Mouse (Mus musculus) thymus, postnatal 36 days (tissue): Measurements from ENCODE around the gene Asnsd1.
"Not testable (repeated sequence)": the region's sequence is repeated elsewhere in the genome, so short reads cannot be mapped to it uniquely, and the experiment has no call there.

Experiments used
- DNase-seq, 2 experiments: peaks; one replicate each; pipeline ENCODE4 v3.0.0; 2022; ENCODE audit warnings: mixed read lengths in 2 of 2

Gene Asnsd1

DNA sequence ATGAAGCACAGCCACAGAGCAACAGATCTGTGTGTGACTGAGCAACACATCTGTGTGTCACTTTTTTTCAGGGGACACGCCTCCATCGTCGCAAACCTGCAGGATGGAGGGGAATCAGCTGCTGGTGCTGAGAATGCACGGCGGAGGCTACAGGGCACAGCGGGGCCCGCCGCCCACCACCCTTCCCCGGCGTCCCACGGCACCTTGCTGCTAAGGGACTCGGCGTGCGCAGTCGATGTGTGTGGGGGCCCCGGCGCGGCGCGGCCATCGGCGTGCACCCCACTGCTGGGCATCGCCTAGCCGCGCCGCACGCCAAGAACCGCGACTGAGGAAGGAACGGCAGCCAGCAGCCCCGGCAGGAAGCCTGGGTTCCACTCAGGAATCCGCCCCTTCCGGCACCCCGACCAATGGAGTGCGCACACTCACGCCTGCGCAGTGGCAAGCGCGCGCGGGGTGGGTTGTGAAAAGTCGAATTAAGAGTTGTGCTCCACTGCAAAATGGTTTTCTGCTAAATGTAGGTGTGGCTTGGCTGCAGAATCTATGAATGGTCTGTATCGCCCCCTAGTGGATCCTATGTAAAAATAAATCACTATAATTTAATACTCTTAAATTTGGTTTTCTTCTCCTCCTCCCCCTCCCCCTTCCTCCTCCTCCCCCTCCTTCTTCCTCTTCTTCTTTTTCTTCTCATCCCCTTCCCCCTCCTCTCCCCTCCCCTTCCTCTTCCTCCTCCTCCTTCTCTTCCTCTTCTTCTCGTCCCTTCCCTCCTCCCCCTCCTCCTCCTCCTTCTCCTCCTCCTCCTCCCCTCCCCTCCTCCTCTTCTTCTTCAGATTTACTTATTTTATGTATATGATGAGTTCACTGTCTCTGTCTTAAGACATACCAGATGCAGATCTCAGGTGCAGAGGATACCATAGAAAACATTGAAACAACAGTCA lies at the start of gene Asnsd1, which contains the start of the genes Asdurf and Gm28551:
Gene Asnsd1 (minus strand): TSS at position 426 of the 935 bp plus-strand sequence.
Gene Asdurf (minus strand): TSS at position 293 of the 935 bp plus-strand sequence.
Gene Gm28551 (minus strand): TSS at position 341 of the 935 bp plus-strand sequence.
- peak; percentile 98 to 99 for DNase-seq

DNA sequence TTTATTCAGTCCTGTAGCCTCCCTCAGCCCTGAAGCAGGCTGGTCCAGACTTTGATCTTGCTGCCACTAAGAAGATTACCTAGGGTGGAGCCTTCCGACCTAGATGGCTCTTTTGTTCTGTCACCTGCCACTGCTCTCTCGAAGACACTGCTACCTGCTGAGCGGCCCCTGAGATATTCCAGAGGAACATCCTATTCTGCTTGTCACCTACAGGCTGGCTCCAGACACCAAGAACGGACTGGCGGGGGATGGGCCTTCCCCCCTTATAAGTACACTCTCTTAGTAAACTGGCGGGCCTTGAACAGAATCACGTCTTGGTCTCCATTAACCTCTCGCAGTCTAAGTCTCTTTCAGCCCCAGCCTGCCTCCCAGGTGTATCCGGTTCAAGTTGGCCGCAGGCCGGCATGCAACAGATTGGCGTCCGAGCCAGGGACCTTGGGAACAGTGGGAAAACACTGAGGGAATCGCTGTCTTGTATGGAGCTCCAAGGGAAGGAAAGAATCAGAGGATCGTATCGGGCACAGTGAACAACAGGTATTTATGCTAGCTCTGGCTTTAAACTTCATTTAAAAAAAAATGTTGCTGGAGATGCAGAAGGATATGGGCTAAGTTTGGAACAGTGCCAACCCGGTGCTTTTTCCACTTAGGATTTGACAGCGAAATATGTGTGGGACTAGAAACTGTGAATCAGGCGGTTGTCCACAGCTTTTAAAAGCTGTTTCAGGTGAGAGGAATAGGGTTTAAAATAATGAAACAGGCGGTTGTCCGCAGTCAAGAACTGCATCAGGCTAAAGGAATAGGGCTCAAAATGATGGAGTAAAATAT lies 41.6 kb upstream of the Asnsd1 start:
- DNase-seq = not testable (repeated sequence)

GRCm38 (mm10) chr1:53388762-53389161 lies 36.2 kb upstream of the Asnsd1 start:
- no peak for DNase-seq

- DNase-seq = no peak
These were observed 31.6 kb upstream of the Asnsd1 start for GRCm38 (mm10) chr1:53384085-53384688.

- no peak for DNase-seq
These were observed 25.2 kb upstream of the Asnsd1 start for GRCm38 (mm10) chr1:53377731-53378130.

- DNase-seq = not testable (repeated sequence)
These were observed 23.4 kb upstream of the Asnsd1 start for GRCm38 (mm10) chr1:53375965-53376364.

- DNase-seq = no peak
These were observed 6.4 kb upstream of the Asnsd1 start for GRCm38 (mm10) chr1:53358988-53359387.

- DNase-seq = no peak
These were observed 11.5 kb downstream of the Asnsd1 start for GRCm38 (mm10) chr1:53341071-53341470.

GRCm38 (mm10) chr1:53337403-53337802 lies 15.1 kb downstream of the Asnsd1 start:
- DNase-seq = not testable (repeated sequence)

DNA sequence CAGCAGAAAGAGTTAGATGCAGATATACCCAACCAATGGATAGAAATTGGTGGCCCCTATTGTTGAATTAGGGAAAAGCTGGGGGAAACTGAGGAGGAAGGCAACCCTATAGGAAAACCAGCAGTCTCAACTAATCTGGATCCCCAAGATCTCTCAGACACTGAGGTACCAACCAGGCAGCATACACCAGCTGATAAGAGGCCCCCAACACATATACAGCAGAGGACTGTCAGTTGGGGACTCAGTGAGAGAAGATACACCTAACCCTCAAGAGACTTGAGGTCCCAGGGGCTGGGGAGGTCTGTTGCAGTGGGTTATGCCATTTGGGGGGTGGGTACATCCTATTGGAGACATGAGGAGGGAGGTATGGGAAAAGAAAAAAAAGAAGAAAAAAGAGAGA lies 17.1 kb downstream of the Asnsd1 start:
- DNase-seq = no peak

- not testable (repeated sequence) for DNase-seq
These were observed 19.0 kb downstream of the Asnsd1 start for GRCm38 (mm10) chr1:53333527-53333926.

DNA sequence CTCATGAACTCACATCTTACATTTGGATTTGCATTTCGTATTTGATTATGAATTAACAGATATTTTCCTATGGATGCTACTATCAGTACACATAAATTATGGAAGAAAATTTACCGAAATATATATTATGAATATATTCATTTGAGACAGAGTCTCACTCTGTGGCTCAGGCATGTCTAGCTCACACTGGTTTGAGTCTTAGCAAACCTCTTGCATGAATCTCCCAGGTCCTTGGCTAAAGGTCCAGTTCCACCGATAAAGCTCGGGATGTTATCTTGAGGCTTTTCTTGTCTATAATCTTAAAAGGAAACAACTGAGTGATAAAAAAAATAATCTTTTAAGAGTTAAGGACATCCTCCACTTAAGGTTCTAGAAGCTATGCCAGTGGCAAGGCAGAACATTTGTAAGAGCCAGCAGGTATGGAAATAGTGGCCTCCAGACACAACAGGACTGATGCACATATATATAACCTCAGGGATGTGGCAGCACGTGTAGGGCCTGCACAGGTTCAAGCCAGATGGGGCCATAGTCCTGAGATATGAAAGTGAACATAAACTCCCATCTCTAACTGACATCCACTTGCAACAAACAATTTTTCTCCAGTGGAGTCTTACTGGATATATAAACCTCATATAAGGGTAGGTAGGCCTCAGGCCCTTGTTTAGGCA lies 27.6 kb downstream of the Asnsd1 start:
- no peak for DNase-seq

- DNase-seq = no peak
These were observed 28.3 kb downstream of the Asnsd1 start for GRCm38 (mm10) chr1:53324277-53324676.

- no peak for DNase-seq
These were observed 29.3 kb downstream of the Asnsd1 start for GRCm38 (mm10) chr1:53323254-53323653.

DNA sequence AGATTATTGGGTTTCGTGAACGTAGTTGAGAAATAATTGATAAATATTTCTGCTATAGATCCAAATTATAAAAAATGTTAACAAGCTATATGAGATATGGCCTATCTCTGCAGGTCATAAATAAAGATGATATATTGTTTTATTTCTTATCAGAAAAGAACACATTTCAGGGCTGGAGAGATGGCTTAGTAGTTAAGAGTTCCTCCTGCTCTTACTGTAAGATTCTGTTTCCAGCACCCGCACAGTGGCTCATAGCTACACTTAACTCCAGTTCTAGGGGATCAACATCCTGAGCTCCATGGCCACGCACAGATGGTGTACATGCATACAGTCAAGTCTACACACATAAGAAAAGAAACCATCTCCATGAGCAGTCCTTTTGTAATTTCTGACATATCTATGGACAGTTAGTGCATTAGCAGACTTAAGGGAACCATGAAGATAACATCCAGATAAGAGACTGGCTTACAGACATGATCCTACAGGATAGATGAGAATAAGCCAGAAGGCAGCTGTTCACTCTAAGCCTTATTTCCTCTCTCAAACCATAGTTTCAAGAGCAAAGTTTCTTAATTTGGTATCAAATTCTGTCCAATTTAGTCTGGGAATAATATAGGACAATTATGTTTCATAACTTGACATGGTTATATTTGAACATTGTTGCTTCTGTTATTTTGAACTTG lies 30.7 kb downstream of the Asnsd1 start:
- no peak for DNase-seq

DNA sequence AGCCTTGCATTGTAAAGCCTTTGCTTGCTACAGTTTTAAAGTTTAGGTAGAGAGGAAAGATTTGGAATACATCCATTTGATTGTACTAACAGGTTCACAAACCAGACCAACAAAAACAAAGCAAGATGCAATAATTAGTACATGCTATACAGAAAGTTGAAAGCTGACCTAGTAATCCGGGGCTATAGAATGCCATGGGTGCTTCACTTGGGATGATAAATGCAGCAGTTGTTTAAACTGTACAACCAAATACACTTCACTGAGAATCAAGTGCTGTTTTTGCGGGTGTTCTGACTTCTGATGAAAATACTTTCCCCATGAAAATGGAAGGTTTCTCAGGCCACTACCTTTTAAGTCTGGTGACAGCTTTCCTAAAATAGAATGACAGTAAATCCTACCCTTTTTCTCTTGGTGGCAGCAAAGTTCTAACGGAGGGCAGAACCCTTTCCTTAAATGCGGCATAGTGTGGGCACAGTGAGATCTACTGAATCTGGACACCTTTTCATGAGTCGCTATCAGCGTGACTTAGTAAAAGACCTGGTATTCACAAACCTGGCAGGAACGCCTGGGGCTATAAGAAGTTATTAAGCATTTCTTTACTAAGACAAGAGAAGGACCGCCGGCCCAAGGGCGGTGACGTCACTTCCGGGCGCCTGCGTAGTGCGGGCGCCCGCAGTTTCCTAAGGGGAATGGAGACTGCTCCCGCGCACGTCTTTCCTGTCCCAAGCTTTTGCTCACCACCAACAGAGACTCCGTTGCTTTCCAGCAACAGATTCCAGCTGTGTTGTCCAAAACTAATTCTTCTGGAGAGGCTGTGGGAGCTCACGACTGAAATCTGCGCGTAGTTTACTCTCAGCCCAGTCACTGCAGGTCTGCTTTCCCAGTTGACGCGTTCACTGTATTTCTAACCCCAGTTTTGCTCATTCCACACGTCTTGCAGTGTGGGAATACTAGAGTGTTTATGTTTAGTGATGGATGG lies 39.3 kb downstream of the Asnsd1 start, which contains the start of gene Osgepl1:
Gene Osgepl1 (plus strand): TSS at position 636 of the 979 bp plus-strand sequence.
- DNase-seq = peak; percentile 78 to 81

DNA sequence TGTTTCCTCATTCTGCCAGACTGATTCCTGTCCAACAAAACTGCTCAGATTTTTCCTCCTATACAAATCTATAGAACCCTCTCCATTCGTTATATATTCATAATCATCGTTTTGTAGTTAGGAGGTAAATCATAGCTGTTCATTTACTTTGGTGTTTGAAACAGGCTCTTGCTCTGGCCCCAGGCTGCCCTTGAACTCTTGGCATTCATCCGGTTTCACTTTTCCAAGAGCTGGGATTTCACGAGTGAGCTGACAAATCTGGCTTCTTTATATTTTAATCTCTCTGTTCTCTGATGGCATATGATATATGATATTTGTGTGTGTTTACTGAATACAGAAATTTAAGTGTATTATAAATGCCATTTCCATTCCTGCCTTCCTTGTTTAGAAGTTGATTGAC lies 52.0 kb downstream of the Asnsd1 start:
- DNase-seq = no peak

GRCm38 (mm10) chr1:53296581-53297383 lies 55.8 kb downstream of the Asnsd1 start, which contains the start of the genes Pms1, Ormdl1 and Gm28778:
Pms1 (minus strand) TSS chr1:53297018.
Ormdl1 (plus strand) TSS chr1:53297095.
Gm28778 (plus strand) TSS chr1:53297111.
- peak; percentile 91 for DNase-seq
